Comparison of ENCODE assay signal across 9 mouse cellular contexts in the genomic region with DNA sequence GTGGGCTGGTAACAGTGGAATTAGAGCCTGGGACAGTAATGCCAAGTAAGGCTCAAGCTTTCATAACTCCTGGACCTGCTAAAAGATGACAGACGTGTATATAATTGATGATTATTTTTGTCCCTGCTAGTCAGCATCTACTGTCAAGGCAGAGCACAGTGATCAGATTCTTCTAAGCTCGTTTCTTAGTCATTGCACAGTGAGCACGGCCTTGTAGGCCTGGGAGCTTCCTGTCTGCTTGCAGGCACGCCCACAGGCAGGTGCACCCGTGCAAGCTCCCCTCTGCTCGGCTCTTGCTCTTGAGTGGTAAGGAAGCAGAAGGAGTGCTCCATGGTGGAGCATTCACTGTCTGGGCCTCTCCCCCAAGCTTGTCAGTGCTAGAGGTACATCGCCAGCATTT. TPM values are rescaled to one million over a fixed set of nuclear protein-coding genes. Genes with fewer than 3 reads are reported as not detected.
A peak's percentile ranks its signal among the peaks of the same experiment; 100 is the strongest.
DNase-seq lines count a peak whose midpoint lies in the region; ATAC-seq lines count a peak whose summit lies in the region.
"Had no signal": no experiment of that assay in that cellular context is flagged by ENCODE, and none has a peak within 500 bp of the region (broad histone marks: within the 10 kb centered on the region; RNA-seq: fewer than 3 reads in every experiment).

No protein-coding gene starts in this region.

- no peak for DNase-seq in kidney, postnatal 25 days
- peak; percentile 30 for DNase-seq in R1 (ENCODE audit: low read depth, low spot score)
- no peak for DNase-seq in frontal cortex, postnatal 14 days (ENCODE audit: low spot score in 2 of 2)
- no peak for DNase-seq in cerebellum, adult 9-10 months
- DNase-seq in ovary, postnatal 10 days (ENCODE audit: low spot score): no peak

- H3K27me3 ChIP-seq in kidney, embryonic 15.5 days: no peaks in the 10 kb centered on the region
- no peaks in the 10 kb centered on the region for H3K27me3 ChIP-seq in stomach, embryonic 15.5 days (replicated peaks)
- H3K27me3 ChIP-seq: liver, embryonic 15.5 days had no signal

- peak overlapping the region; percentile 89 for H3K27ac ChIP-seq in kidney, embryonic 15.5 days
- peak overlapping the region; percentile 55; the same call in 1 of the 2 replicates for H3K27ac ChIP-seq in stomach, embryonic 15.5 days
- H3K27ac ChIP-seq: liver, embryonic 15.5 days had no signal

- H3K4me2 ChIP-seq in kidney, embryonic 15.5 days: no peak overlapping the region
- no peak overlapping the region for H3K4me2 ChIP-seq in stomach, embryonic 15.5 days
- H3K4me2 ChIP-seq: liver, embryonic 15.5 days had no signal

- H3K9me3 ChIP-seq in kidney, embryonic 15.5 days (replicated peaks): no peaks in the 10 kb centered on the region
- no peaks in the 10 kb centered on the region for H3K9me3 ChIP-seq in stomach, embryonic 15.5 days
- H3K9me3 ChIP-seq: liver, embryonic 15.5 days had no signal

- H3K9ac ChIP-seq in kidney, embryonic 15.5 days: no peak overlapping the region
- H3K9ac ChIP-seq in stomach, embryonic 15.5 days: no peak overlapping the region
- H3K9ac ChIP-seq: liver, embryonic 15.5 days had no signal

- no peaks in the 10 kb centered on the region for H3K36me3 ChIP-seq in kidney, embryonic 15.5 days
- H3K36me3 ChIP-seq in stomach, embryonic 15.5 days: no peaks in the 10 kb centered on the region
- H3K36me3 ChIP-seq: liver, embryonic 15.5 days had no signal

- no peak overlapping the region for H3K4me3 ChIP-seq in kidney, embryonic 15.5 days (replicated peaks)
- no peak overlapping the region for H3K4me3 ChIP-seq in stomach, embryonic 15.5 days (replicated peaks)
- H3K4me3 ChIP-seq: liver, embryonic 15.5 days had no signal

- 58% methylated on average over 7 of the region's 7 CpGs for WGBS in kidney, embryonic 15.5 days
- WGBS in stomach, embryonic 15.5 days: 62% methylated on average over 7 of the region's 7 CpGs

- ATAC-seq in kidney, embryonic 15.5 days (replicated peaks; ENCODE audit: low FRiP score): no peak
- peak; percentile 83 for ATAC-seq in inflammation-experienced regulatory T-cells, adult 6 months
- ATAC-seq in stomach, embryonic 15.5 days (ENCODE audit: insufficient read depth, low FRiP score, low read depth): no peak

- H3K4me1 ChIP-seq in kidney, embryonic 15.5 days: peaks cover 59% of the 10 kb centered on the region
- peaks cover 22% of the 10 kb centered on the region for H3K4me1 ChIP-seq in stomach, embryonic 15.5 days
- H3K4me1 ChIP-seq: liver, embryonic 15.5 days had no signal

RNA-seq across cellular contexts. Expression of gene Anapc16, which starts 25.2 kb away (rescaled TPM):
- 102 and 107 TPM in 2 replicates for polyA plus RNA-seq in kidney, embryonic 15.5 days (2015; fragmentation: Nextera tagmentation; extraction: Ambion mirVana)
- 10 to 100 TPM; 89.0 to 99.4 (median 91.1) TPM for polyA plus RNA-seq in inflammation-experienced regulatory T-cells, adult 6 months (2017; shearing (Covaris generic))
- polyA plus RNA-seq in stomach, embryonic 15.5 days (2015; fragmentation: Nextera tagmentation; extraction: Ambion mirVana): 98.8 and 107 TPM in 2 replicates

RNA-seq across cellular contexts. Expression of gene Ascc1, which starts 25.6 kb away (rescaled TPM):
- polyA plus RNA-seq in kidney, embryonic 15.5 days (2015; fragmentation: Nextera tagmentation; extraction: Ambion mirVana): 48.7 and 50.6 TPM in 2 replicates
- 10 to 100 TPM; 33.7 to 57.6 (median 44.3) TPM for polyA plus RNA-seq in inflammation-experienced regulatory T-cells, adult 6 months (2017; shearing (Covaris generic))
- polyA plus RNA-seq in stomach, embryonic 15.5 days (2015; fragmentation: Nextera tagmentation; extraction: Ambion mirVana): 42.4 and 47.0 TPM in 2 replicates
